Mouse (Mus musculus) lung, postnatal 4 days (tissue): Measurements from ENCODE around the gene Gm20458.

Experiments used
- DNase-seq, 2 experiments: peaks; one replicate each; pipeline ENCODE4 v3.0.0; 2021

Gm20458 gene

DNA sequence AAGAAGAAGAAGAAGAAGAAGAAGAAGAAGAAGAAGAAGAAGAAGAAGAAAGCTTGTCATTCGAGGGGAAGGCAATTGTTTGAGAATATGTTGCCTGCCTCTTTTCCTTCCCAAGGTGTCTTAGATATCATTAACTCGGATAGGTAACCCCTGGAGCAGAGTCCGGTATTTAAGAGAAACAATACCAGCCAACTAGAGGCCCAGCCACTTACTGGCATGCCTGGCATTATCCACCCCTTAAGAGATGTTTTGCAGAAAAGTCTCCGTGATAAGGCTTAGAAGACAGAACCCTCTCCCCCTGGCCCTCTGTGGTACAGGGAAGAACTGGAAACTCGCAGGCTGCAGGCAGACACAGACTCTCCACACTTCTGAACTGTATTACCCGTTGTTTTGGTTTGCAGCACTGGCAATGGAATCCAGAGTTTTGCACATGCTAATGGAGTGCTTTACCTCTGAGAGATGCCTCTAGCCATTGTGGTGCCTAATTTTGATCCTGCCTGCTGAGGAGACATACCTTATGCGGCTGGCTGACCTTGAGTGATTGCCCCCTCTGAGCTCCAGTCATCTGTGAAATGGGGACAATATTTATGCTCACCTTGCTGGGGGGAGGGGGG, 6.8 kb upstream of the Gm20458 start:
- DNase-seq = no peak

DNA sequence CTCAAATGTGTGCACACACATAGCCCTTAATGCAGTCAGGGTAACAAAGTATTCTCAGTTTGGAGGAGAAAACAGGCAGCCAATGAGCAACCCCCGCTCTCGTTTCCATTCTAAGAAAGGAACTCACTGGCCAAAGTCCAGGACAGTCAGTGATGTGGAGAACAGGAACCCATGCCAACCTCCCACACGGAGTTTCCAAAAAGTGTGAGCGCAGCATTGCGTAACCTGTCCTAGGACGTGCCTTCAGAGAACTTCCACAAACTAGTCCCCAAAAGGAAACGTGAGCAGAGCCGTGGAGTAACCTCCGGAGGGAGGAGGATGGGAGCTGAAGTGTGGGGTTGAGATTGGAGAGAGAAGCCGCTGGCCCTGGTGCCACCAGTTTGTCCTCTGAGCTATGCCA, 5.9 kb upstream of the Gm20458 start:
- peak; percentile 77 to 84 for DNase-seq

DNA sequence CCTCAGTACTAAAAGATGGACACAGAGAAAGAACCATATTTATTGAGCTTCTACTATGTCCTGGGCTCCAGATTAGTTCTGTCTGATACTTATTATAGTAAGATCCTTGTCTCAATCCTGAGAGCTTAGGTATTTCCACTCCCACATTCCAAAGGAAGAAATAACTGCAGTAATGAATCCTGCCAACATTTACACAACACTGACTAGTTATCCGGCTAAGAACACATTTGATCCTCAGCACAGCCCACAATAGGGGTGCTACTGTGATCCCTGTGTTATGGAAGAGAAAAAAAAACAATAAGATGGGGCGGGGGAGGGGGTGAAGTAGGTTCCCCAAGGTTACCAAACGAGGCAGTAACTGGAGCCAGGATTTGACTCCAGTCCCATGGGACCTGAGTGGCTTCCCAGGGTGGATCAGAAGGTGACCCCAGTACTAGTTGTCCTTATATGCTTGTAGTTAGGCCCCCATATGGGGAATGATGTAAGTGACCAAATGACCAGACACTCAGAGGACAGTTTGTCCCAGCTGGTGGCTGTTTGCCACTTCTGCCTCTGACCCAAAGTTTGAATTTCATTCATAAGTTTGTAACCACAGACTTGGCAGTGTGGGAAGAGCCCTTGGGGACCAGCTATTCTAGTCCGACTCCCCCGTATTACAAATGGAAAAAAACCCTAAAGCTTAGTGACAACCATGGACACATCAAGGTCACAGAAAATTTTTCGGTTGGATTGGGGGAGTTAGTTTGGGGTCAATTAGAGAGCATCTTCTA, 5.2 kb upstream of the Gm20458 start:
- peak in 1 of 2 experiments; percentile 59 for DNase-seq

DNA sequence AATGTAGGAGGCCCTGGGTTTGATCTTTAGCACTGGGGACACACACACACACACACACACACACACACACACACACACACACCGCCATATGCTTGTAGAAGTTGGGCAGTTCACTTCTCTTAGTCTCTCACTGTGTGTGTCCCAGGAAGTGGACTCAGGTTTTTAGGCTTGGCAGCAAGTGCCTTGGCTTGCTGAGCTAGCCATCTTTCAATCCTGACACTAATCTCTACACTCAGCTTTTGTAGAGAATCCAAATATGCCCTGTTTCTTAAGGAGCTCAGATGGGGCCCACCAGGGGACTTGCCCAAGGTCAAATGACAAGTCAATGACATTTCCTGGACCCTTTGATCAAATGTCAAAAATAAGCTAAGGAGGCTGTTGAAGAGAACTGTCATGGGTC, 4.4 kb upstream of the Gm20458 start:
- DNase-seq = no peak

DNA sequence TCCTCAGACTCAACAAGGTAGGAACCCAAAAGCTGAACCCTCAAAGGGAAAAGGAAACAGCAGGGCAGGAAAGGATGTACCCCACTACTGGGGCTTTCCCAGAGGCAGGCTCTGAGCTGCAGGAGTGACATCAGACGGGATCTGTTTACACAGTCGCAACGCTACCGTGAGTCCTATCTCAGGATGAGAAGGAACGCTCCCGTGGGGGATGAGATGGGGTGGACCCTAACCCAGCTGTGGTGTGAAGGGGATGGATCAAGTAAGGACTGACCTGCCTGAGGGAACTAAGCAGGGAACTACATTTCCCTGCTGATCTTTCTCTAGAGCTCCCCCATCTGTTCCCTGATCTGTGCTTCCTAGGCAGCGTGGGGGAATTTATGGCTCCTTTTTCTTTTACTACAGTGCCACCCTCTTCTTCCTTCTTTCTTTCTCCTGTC, 3.9 kb upstream of the Gm20458 start, which contains the start of gene Sys1:
Gene Sys1, plus strand, starts transcription at position 101 of the 437 bp plus-strand sequence.
- DNase-seq = no peak

DNA sequence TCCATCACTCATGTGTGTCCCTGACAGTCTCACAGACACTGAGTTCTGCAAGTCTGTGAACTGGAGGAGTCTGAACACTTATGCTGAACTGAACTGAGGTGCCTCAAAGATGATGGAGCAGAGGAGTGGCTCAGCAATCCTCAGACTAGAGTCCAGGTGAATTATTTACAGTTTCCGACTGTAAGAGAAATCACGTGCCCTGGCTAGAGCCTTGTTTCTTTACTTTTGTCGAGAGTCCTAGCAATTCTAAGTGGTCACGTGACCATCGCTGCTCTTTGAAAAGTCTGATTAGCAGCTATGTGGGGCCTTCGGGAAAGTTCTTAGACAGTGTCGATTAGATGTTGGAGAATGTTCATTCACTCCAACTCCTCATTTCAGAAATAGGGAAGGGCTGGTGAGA, 2.8 kb upstream of the Gm20458 start:
- DNase-seq = peak; percentile 59 to 64

DNA sequence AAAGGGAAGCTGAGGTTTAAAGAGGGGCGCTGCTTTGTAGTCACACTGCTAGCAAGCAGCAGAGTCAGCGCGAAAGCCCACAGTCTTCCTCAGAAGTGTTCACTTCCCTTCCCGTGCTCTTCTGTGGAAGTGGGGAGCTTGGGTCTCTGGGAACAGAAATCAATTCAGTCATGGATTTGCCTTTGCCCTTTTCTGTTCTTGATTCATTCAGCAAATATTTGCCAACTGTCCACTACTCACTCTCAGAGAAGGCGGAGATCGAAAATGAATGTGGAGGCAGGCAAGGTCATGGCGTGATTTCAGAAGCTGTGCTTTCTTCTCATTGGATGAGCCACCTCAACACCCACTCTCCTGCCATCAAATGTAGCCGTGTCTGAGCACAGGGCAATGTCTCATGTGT, 2.2 kb upstream of the Gm20458 start:
- no peak for DNase-seq

DNA sequence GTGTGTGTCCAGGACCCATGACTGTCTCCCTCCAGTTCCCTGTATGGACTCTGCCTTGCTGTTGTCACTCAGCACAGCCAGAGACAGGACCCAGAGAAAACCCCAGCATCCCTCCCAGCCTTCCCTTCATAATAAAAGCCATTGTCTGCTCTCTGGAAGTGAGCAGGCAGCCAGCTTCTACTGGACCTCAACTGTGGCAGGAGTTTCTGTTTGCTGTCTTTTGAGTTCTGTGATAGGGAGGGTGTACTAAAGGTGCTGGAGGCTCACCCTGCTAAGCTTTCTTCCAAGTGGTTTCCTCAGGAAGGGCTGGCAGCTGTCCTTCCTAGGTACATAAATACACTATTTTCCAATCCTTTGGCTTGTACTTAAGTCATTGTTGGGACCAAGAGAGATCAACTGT, 4.4 kb downstream of the Gm20458 start:
- DNase-seq = no peak

DNA sequence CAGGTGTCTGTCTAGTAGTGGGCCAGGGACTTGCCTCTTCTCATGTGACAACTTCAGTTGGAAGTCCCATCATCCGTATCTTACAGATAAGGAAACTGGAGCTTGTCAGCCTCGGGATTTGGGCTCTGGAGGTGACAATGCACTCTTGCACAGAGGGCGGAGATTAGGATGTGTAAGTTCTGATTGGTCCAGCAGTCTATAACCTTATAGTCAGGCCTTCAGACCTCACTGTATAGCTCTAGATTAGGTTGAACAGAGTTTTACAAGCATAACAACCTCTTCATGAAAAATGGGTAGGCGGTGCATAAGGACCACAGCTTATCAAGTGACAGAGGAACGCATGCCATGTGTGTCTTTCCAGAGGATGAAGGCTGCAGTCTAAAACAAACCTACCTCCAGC, 6.0 kb downstream of the Gm20458 start:
- no peak for DNase-seq

DNA sequence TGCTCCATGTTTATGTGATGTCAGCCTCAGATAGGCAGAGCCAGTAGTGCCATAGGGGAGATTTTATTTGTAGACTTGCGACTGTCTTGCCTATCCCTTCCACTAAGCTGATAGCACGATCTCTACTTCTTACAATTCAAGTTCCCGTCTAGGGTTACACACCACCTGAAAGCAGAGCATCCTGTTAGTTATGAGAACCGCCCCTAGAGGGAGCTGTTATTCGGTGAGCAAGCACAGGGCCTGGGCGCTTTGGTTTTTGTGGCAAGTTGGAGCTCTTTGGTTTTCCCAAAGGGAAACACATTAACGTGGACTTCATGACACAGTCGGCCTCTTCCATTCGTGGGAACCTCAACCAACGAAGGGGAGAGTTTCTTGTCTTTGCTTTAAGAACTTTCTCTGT, 9.5 kb downstream of the Gm20458 start:
- DNase-seq = peak; percentile 38 to 77

DNA sequence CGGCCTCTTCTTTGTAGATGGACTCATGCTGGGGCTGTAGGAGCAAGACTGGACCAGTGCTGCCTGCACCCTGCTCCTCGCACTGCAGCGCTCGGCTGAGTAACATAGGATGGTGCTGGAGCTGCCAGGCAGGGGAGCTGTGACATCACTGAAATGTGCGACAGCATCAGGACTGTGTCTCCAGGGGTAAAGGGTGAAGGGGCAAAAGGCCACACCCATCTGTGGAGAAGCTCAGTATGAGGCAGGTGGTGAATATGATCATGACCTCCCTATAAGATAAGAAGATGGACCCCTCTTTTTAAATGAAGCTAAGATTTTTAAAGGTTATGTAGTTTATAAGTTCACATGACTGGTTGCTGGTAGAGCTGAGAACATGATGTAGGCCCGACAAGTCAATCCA, 12.9 kb downstream of the Gm20458 start, which contains the start of gene Trp53tg5:
Gene Trp53tg5, minus strand, starts transcription at position 101 of the 400 bp plus-strand sequence.
- no peak for DNase-seq

DNA sequence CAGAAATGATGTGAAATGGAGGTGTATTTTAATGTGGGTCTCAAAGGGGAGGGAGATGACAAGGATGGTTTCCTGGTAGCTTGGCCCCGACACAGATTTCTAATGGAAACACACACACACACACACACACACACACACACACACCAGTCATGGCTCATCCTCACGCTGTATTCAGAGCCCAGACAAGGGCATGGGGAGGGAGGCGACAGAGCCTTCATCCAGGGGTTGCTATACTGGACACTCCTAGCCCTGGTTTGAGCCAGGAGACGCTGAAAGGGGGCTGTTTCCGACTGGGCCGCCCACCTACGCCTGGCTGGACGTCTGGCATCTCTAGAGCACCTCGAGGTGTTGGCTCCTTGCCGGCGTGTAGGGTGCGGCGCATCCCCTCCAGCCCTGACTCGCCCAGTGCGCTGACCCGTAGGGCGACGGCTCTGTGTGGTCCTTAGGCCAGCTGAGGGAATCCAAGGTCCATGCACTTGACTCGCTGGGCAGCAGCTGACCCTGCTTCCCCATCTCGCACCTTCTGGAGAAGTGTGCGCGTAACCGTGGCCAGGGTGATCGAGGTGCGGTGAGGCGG, 25.0 kb downstream of the Gm20458 start, which contains the start of gene Dbndd2:
Gene Dbndd2, plus strand, starts transcription at position 426 of the 577 bp plus-strand sequence.
- DNase-seq = peak; percentile 60 to 76

DNA sequence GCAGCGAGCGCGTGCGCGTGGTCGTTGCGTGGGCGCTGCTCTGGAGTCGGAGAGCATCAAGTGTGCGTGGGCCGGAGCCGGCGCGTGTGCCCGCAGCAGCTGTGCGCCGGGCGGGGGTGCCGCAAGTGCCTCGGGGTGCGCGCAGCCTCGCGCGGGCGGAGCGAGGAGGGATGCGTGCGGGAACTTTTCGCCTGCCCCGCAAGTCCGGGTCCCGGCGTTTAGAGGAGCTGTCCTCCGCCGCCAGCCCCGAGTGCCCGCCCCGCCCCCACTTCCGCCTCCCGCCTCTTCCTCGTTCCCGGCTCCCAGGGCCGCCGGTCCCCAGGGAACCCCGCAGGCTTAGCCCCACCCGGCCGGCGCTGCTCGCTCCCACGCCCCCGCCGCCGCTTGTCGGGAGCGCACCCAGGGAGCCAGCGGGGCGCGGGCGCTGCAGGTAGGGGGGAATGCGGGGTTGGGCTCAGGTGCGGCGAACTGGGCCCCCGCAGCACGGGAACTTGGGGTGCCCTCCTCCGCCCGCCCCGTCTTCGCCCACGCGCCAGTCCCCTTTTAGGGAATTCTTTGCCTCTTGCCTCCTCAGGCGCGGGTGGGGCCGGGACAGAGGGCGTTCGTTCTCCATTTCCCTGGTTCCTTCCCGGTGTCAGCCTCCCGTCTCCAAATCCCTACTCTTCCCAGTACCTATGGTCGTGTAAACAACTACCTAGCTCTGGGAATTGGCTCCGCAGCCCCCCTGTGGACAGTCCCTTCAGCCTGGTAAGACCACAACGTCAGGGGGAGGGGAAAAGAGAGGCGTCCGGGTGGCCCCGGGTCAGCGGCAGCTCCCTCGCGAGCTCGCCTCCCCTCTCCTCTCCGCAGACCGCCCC, 25.7 kb downstream of the Gm20458 start:
- DNase-seq = peak; percentile 74 to 78

DNA sequence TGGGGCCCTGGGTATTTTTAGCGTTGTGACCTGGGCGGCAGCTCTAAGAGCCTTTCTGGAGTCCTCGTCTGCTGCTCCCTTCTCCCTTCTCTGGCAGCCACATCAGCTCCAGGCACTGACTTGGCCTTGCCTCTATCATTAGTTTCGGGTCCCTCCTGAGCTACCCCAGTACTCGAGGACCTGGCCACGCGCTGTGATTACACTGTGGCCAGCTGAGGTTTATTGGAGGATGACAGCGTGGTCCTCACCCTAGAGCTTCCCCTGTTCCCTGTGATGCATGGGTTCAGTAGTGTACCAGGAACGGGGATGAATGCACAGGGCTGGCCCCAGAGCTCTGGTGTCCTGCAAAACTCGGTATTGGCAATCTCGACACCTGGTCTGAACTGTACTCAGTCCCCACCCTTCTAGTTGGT, 26.4 kb downstream of the Gm20458 start:
- DNase-seq = no peak

DNA sequence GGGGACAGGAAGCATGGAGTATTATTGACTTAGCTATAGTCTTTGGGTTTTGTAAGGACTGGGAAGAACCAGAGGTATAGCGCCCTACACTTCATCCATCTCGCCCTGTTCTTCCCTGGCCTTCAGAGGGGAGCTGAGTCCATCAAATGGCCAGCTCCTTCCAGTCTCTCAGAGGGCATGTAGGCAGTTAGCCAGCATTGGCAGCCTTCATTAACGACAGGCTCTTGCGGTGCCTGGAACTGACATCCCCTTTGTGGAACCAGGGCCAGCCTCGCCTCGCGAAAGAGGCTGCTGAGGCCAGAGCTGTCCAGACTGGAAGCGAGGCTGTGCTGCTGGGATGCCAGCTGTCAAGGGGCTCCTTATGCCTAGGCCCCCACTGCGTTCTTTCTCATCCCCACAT, 27.0 kb downstream of the Gm20458 start:
- no peak for DNase-seq

DNA sequence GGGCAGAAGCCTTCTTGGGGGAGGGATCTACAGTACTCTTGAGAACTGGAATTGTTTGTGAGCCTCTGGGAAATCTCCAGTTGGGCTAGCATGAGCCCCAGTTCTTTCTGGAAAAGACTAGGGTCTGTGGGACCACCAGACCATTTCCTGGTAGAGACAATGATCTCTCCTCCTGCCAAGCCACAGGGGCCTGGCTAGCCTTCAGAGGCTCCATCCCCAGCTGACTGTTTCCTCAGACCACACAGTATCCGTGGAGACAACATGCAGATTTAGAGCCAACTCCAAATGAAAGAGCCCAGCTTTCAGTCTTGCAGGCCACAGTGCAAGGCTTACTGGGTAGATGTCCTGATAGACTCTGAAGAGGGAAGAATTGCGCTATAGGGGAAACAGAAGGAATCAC, 33.4 kb downstream of the Gm20458 start:
- no peak for DNase-seq

DNA sequence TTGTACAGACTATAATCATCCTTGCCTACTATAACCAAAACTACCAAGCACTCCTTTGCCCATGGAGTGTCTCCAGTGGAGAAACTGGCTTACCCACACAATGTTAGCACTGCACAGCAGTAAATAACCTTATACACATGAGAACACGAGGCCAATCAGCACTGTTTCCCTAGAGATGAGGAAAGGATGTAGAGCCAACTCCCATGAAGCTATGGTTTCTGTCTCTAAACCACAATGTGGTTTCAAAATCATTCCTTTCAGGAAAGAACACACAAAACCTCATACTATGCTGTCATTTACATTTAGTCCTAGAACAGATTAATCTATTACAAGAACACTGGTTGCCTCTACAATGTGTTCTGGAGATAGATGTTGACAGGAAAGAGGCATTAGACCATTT, 35.6 kb downstream of the Gm20458 start:
- no peak for DNase-seq

DNA sequence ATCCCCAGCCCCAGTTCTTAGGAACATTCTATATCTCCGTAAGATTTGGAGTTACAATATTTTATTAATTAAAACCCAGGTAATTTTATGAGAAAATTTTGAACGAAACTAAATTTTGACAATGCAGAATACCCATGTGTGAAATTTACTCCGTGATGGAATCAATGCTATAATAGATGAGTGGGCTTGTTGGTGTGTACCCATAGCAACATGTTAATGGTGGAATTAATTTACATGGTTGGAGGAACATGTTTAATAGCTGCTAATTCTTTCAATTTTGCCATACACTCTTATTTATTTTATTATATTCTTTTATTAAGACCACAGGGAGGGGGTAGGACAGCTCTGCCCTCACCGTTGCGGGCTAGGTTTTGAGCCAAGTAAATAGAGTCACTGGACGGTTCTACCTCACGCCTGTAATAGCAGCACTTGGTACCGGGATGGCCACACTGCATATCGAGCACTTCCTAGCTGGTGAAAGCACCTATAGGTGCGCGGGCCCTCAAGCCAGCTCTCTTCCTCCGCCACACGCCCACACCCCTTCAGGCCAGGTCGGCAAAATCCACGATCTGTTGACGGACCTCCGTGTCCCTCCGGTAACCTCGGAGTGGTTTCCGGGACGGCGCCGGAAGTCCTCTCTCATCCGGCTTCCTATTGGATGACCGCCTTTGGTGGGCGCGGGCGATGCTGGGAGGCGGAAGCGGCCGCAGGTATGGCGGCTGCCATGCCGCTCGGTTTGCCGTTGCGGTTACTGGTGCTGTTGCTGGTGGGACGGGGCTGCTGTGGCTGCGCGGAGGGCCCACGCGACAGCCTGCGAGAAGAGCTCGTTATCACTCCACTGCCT, 36.3 kb downstream of the Gm20458 start, which contains the start of gene Pigt:
Gene Pigt, plus strand, starts transcription at position 674 of the 844 bp plus-strand sequence.
- DNase-seq = peak; percentile 89 to 91

DNA sequence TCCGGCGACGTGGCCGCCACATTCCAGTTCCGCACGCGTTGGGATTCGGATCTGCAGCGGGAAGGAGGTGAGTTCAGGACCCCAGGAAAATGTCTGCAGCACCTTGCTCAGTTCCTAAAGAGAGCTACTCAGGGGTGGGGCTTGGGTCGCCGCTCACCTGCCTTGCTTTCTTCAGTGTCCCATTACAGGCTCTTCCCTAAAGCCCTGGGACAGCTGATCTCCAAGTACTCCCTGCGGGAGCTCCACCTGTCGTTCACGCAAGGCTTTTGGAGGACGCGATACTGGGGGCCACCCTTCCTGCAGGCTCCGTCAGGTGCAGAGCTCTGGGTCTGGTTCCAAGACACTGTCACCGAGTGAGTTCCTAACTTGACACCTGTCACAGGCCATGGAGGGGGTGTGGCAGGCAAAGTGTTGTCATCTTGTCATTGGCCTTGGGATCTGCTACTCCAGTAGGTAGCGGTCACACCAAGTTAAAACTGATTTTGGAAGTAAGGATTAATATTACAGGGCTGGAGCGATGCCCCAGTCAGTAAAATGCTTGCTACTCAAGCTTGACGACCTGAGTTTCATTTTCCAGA, 37.0 kb downstream of the Gm20458 start:
- DNase-seq = no peak

DNA sequence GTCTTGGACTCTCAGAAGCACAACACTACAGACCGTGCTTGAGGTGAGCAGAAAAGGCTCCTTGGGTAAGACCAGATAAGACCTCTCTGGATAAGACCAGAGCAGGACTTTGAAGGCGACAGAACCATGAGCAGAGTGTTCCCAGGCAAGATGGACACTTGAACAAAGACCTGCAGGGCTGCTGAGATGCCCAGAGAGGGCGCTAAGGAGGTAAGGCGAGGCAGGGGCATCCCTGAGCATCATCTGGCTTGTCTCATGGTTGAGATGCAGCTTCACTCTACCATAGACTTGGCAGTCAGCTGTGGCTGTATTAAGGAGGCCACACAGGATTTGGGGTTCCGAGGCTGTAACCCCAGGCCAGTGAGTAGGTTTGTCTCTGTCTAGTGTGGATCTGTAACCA, 38.5 kb downstream of the Gm20458 start:
- no peak for DNase-seq

DNA sequence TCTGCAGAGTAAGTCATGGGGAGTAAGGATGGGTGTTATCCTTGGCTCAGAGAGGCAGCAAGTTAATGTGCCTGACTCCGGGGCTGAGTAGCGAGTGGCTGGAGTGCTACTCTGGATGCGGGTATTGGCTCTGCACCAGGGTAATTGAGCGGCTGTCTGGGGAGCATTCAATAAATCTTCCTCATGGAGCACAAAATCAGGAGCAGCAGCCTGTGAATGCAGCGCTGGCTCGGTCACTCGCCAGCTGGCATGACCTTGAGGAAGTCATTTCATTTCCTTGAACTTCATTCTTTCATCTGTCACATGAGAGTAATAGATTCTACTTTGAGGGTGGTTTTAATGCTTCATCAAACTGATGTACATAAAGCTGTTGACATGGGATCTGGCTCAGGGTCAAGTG, 39.7 kb downstream of the Gm20458 start:
- no peak for DNase-seq

DNA sequence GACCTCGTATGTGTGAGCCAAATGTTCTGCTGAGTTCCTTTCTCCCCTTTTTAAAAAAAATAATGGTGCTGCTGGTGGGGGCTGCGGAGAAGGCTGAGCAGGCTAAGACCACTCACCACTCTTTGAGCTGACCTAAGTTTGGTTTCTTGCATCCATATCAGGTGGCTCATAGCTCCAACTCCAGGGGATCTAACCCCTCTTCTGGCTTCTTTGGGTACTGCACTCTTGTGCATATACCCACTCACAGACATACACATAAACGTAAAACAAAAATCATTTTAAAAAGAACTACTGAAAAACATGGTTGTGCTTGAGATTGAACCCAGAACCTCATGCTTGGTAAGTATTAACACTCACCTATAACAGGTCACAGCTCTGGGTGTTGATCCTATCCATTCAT, 44.2 kb downstream of the Gm20458 start:
- DNase-seq = no peak
